11 mouse cellular contexts compared by ENCODE assay signal in genomic region chr8:70276476-70276875, GRCm38 (mm10). TPM values are rescaled to one million over a fixed set of nuclear protein-coding genes. Genes with fewer than 3 reads are reported as not detected.
DNase-seq lines count a peak whose midpoint lies in the region; ATAC-seq lines count a peak whose summit lies in the region.
"Had no signal": no experiment of that assay in that cellular context is flagged by ENCODE, and none has a peak within 500 bp of the region (broad histone marks: within the 10 kb centered on the region; RNA-seq: fewer than 3 reads in every experiment).

No protein-coding gene starts in this region.

- no peaks in the 10 kb centered on the region for H3K36me3 ChIP-seq in heart, embryonic 15.5 days
- no peaks in the 10 kb centered on the region for H3K36me3 ChIP-seq in midbrain, embryonic 13.5 days
- H3K36me3 ChIP-seq: embryonic facial prominence, embryonic 13.5 days; G1E; intestine, embryonic 15.5 days; limb, embryonic 15.5 days had no signal

- no peaks in the 10 kb centered on the region for H3K9me3 ChIP-seq in heart, embryonic 15.5 days (replicated peaks)
- no peaks in the 10 kb centered on the region for H3K9me3 ChIP-seq in midbrain, embryonic 13.5 days
- H3K9me3 ChIP-seq: embryonic facial prominence, embryonic 13.5 days; G1E; intestine, embryonic 15.5 days; limb, embryonic 15.5 days had no signal

- H3K4me2 ChIP-seq in heart, embryonic 15.5 days: no peak overlapping the region
- H3K4me2 ChIP-seq in midbrain, embryonic 13.5 days (replicated peaks): no peak overlapping the region
- H3K4me2 ChIP-seq: embryonic facial prominence, embryonic 13.5 days; intestine, embryonic 15.5 days; limb, embryonic 15.5 days had no signal

- no peaks in the 10 kb centered on the region for H3K27me3 ChIP-seq in heart, embryonic 15.5 days
- H3K27me3 ChIP-seq in midbrain, embryonic 13.5 days: no peaks in the 10 kb centered on the region
- H3K27me3 ChIP-seq: embryonic facial prominence, embryonic 13.5 days; intestine, embryonic 15.5 days; limb, embryonic 15.5 days had no signal

- H3K9ac ChIP-seq in heart, embryonic 15.5 days: no peak overlapping the region
- H3K9ac ChIP-seq in midbrain, embryonic 13.5 days (replicated peaks): no peak overlapping the region
- H3K9ac ChIP-seq: embryonic facial prominence, embryonic 13.5 days; intestine, embryonic 15.5 days; limb, embryonic 15.5 days had no signal

- 73% methylated on average over 3 of the region's 3 CpGs for WGBS in heart, embryonic 15.5 days
- WGBS in midbrain, embryonic 13.5 days: 90% methylated on average over 3 of the region's 3 CpGs

- peak; percentile 26 to 67 for DNase-seq in heart, adult 18-20 months
- peak; percentile 58 for DNase-seq in kidney, postnatal 14 days
- peak; percentile 51 for DNase-seq in lung, postnatal 14 days
- no peak for DNase-seq in adrenal gland, postnatal 10 days
- DNase-seq in cerebellum, postnatal 14 days: no peak

- no peak overlapping the region for H3K4me3 ChIP-seq in heart, embryonic 15.5 days
- H3K4me3 ChIP-seq in midbrain, embryonic 13.5 days (replicated peaks): no peak overlapping the region
- H3K4me3 ChIP-seq: embryonic facial prominence, embryonic 13.5 days; intestine, embryonic 15.5 days; limb, embryonic 15.5 days had no signal

- peak; percentile 58 for ATAC-seq in heart, embryonic 15.5 days (replicated peaks; ENCODE audit: insufficient number of reproducible peaks, insufficient read depth, low FRiP score, low read depth)
- ATAC-seq in midbrain, embryonic 13.5 days: no peak
- ATAC-seq: intestine, embryonic 15.5 days had no signal

- H3K4me1 ChIP-seq in heart, embryonic 15.5 days (replicated peaks): peaks cover 27% of the 10 kb centered on the region
- H3K4me1 ChIP-seq in midbrain, embryonic 13.5 days (replicated peaks): no peaks in the 10 kb centered on the region

- H3K27ac ChIP-seq in heart, embryonic 15.5 days: peak overlapping the region; percentile 63
- no peak overlapping the region for H3K27ac ChIP-seq in midbrain, embryonic 13.5 days
- H3K27ac ChIP-seq: embryonic facial prominence, embryonic 13.5 days; intestine, embryonic 15.5 days; limb, embryonic 15.5 days had no signal

RNA-seq across cellular contexts. Expression of gene Homer3, which starts 6.2 kb away (rescaled TPM):
- 1 to 10 TPM; 7.7 to 8.4 TPM for total RNA-seq in heart, adult 18-20 months (2021)
- polyA plus RNA-seq in heart, embryonic 15.5 days (2015; fragmentation: Nextera tagmentation; extraction: Ambion mirVana): 24.2 and 33.6 TPM in 2 replicates
- 57.7 and 61.5 TPM in 2 replicates for polyA plus RNA-seq in midbrain, embryonic 13.5 days (2015; fragmentation: Nextera tagmentation; extraction: Ambion mirVana)
- total RNA-seq in adrenal gland, postnatal 10 days (2021): 10 to 100 TPM; 23.8 to 33.3 TPM

RNA-seq across cellular contexts. Expression of gene Ddx49, which starts 25.8 kb away (rescaled TPM):
- total RNA-seq in heart, adult 18-20 months (2021): 10 to 100 TPM; 27.4 to 34.6 TPM
- polyA plus RNA-seq in heart, embryonic 15.5 days (2015; fragmentation: Nextera tagmentation; extraction: Ambion mirVana): 25.2 and 33.6 TPM in 2 replicates
- 50.0 and 54.6 TPM in 2 replicates for polyA plus RNA-seq in midbrain, embryonic 13.5 days (2015; fragmentation: Nextera tagmentation; extraction: Ambion mirVana)
- 10 to 100 TPM; 63.4 to 67.7 TPM for total RNA-seq in adrenal gland, postnatal 10 days (2021)

RNA-seq across cellular contexts. Expression of gene Cope, which starts 25.8 kb away (rescaled TPM):
- total RNA-seq in heart, adult 18-20 months (2021): 100 to 1,000 TPM; 157 to 174 TPM
- polyA plus RNA-seq in heart, embryonic 15.5 days (2015; fragmentation: Nextera tagmentation; extraction: Ambion mirVana): 241 and 335 TPM in 2 replicates
- 273 and 290 TPM in 2 replicates for polyA plus RNA-seq in midbrain, embryonic 13.5 days (2015; fragmentation: Nextera tagmentation; extraction: Ambion mirVana)
- 100 to 1,000 TPM; 203 to 216 TPM for total RNA-seq in adrenal gland, postnatal 10 days (2021)

RNA-seq across cellular contexts. Expression of gene Cers1, which starts 39.1 kb away (rescaled TPM):
- total RNA-seq in heart, adult 18-20 months (2021): under 1 TPM; 0.55 to 0.57 TPM
- 1.3 and 2.3 TPM in 2 replicates for polyA plus RNA-seq in heart, embryonic 15.5 days (2015; fragmentation: Nextera tagmentation; extraction: Ambion mirVana)
- polyA plus RNA-seq in midbrain, embryonic 13.5 days (2015; fragmentation: Nextera tagmentation; extraction: Ambion mirVana): 23.7 and 26.2 TPM in 2 replicates
- 1 to 10 TPM; 2.3 to 3.7 TPM for total RNA-seq in adrenal gland, postnatal 10 days (2021)
- polyA plus RNA-seq: G1E had no signal

RNA-seq across cellular contexts. Expression of gene Armc6, which starts 42.2 kb away (rescaled TPM):
- total RNA-seq in heart, adult 18-20 months (2021): 1 to 10 TPM; 6.8 to 7.8 TPM
- 16.4 and 24.0 TPM in 2 replicates for polyA plus RNA-seq in heart, embryonic 15.5 days (2015; fragmentation: Nextera tagmentation; extraction: Ambion mirVana)
- polyA plus RNA-seq in midbrain, embryonic 13.5 days (2015; fragmentation: Nextera tagmentation; extraction: Ambion mirVana): 74.2 and 77.6 TPM in 2 replicates
- total RNA-seq in adrenal gland, postnatal 10 days (2021): 10 to 100 TPM; 11.2 to 13.2 TPM

Comparison
In these comparisons a context has a peak if more than half of its experiments do, and no peak if none do; other contexts are left out.
1. DNase-seq: peak in heart, adult 18-20 months (2 of 2), kidney, postnatal 14 days (single experiment) and lung, postnatal 14 days (single experiment); none in adrenal gland, postnatal 10 days (single experiment) and cerebellum, postnatal 14 days (0 of 2).